Mouse (Mus musculus): ENCODE measurements around the gene Efcab6. TPM values are rescaled to one million over a fixed set of nuclear protein-coding genes. Genes with fewer than 3 reads are reported as not detected.

Efcab6 gene
- polyA plus RNA-seq, 1 experiment from 2014 or later, result 0.33 TPM

DNA sequence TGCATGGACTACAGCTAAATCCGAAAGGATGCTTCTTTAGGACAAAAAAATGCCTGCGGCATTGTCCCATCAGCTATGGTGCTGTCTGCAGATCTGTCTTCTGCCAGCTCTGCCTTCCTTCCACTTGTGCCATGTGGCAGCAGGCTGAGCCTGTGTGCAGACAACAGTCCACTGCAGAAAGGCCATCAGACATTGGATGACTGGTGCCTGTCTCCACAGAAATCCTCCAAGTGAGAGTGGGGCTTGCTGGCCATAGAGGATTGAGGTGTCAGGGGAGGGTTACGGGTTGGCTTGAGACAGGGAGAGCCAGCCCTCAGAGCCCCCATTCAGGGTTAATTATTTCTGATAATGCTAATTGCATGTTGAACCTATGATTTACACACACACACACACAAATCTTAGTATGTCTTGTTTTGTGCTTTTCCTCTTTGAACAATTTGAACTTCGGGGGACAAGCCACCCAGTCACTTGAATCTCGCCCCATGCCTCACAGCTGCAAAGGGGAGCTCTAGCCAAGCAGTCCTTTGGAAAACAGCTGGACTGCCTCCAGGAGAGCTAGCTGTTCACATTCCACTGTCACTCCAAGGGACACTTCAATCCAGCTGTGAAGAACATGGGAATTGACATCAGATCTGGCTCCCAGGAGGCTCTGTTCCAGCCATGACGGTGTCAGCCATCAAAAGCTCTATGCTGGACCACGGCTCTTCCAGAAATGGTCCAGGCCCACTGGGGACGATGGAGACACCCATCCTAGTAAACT lies 109.1 kb downstream of the Efcab6 start:
- no peak overlapping the region for H3K9ac ChIP-seq
- DNase-seq, result peak; percentile 91
- no peaks in the 10 kb centered on the region for H3K27me3 ChIP-seq (ENCODE audit: insufficient read depth, low read length)
- H3K4me2 ChIP-seq, result no peak overlapping the region
- peak; percentile 88 for ATAC-seq (ENCODE audit: insufficient read depth)
- no peaks in the 10 kb centered on the region for H3K9me3 ChIP-seq (ENCODE audit: low read depth, low read length)
- peak overlapping the region; percentile 65 for H3K27ac ChIP-seq (ENCODE audit: low read depth)
- 45% methylated on average over 8 of the region's 8 CpGs for WGBS
- no peak for TF ChIP-seq CTCF (IDR thresholded peaks at IDR 0.05; ENCODE audit: low read depth)
- H3K4me1 ChIP-seq (ENCODE audit: insufficient read depth), result 0 out of 2 replicates have a peak, but pooled peaks cover 8% of the 10 kb centered on the region
- H3K4me3 ChIP-seq (ENCODE audit: low read depth, low read length), result no peak overlapping the region
- H3K36me3 ChIP-seq (ENCODE audit: insufficient read depth), result no peaks in the 10 kb centered on the region

GRCm38 (mm10) chr15:83949729-83950491 lies 115.3 kb downstream of the Efcab6 start:
- Histone ChIP-seq H3K9me3 (ENCODE audit: low read depth, low read length) (no peaks in the 10 kb centered on the region), H3K4me2 (no peak overlapping the region)
- ATAC-seq (ENCODE audit: insufficient read depth), result peak; percentile 58; the same call in 1 of the 2 replicates

GRCm38 (mm10) chr15:83939703-83940102 lies 125.5 kb downstream of the Efcab6 start:
- Histone ChIP-seq H3K27me3 (ENCODE audit: insufficient read depth, low read length) (no peaks in the 10 kb centered on the region), H3K9ac (no peak overlapping the region), H3K4me2 (no peak overlapping the region), H3K9me3 (ENCODE audit: low read depth, low read length) (no peaks in the 10 kb centered on the region), H3K4me1 (ENCODE audit: insufficient read depth) (no peaks in the 10 kb centered on the region), H3K27ac (ENCODE audit: low read depth) (no peak overlapping the region), H3K36me3 (ENCODE audit: insufficient read depth) (no peaks in the 10 kb centered on the region), H3K4me3 (ENCODE audit: low read depth, low read length) (no peak overlapping the region)
- DNase-seq (peak; percentile 51), ATAC-seq (ENCODE audit: insufficient read depth) (no peak)
- 29% methylated on average over 5 of the region's 5 CpGs for WGBS
- peak; percentile 63 for TF ChIP-seq CTCF (IDR thresholded peaks at IDR 0.05; ENCODE audit: low read depth)

More at GRCm38 (mm10) chr15:83949729-83950491, 115.3 kb downstream of the Efcab6 start:
- TF ChIP-seq CTCF (IDR thresholded peaks at IDR 0.05; ENCODE audit: low read depth), result no peak
- Histone ChIP-seq H3K9ac (no peak overlapping the region), H3K27ac (ENCODE audit: low read depth) (peak overlapping the region; percentile 46; the same call in 1 of the 2 replicates), H3K4me3 (ENCODE audit: low read depth, low read length) (no peak overlapping the region), H3K36me3 (ENCODE audit: insufficient read depth) (no peaks in the 10 kb centered on the region), H3K27me3 (ENCODE audit: insufficient read depth, low read length) (no peaks in the 10 kb centered on the region), H3K4me1 (ENCODE audit: insufficient read depth) (peaks cover 8% of the 10 kb centered on the region; the same call in 1 of the 2 replicates)
- peak; percentile 76 for DNase-seq
- 40% methylated on average over 16 of the region's 16 CpGs for WGBS

DNA sequence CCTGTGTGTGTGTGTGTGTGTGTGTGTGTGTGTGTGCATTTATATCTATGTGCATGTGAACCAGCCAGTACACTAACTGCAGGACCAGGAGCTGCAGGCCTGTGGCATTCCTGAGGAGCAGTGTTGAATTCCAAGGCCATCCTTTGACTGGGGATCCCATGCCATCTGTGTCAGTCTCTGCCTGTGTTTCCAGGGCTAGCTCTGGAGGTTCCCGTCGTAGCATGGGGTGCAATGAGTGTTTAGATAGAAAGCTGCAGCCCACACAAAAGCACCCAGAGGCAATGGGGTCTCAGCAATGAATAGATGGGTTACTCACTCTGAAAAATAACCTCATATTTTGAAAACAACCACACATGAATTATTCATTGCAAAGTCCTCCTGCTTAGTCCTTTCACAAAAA lies 126.7 kb downstream of the Efcab6 start:
- H3K4me3 ChIP-seq (ENCODE audit: low read depth, low read length), result no peak overlapping the region
- ATAC-seq (ENCODE audit: insufficient read depth) (no peak), DNase-seq (no peak)
- H3K4me2 ChIP-seq, result no peak overlapping the region
- TF ChIP-seq CTCF (IDR thresholded peaks at IDR 0.05; ENCODE audit: low read depth), result no peak
- no peaks in the 10 kb centered on the region for H3K36me3 ChIP-seq (ENCODE audit: insufficient read depth)
- no peaks in the 10 kb centered on the region for H3K9me3 ChIP-seq (ENCODE audit: low read depth, low read length)
- H3K4me1 ChIP-seq (ENCODE audit: insufficient read depth), result no peaks in the 10 kb centered on the region
- H3K27ac ChIP-seq (ENCODE audit: low read depth), result no peak overlapping the region
- H3K27me3 ChIP-seq (ENCODE audit: insufficient read depth, low read length), result no peaks in the 10 kb centered on the region
- 77% methylated on average over 2 of the region's 2 CpGs for WGBS
- H3K9ac ChIP-seq, result no peak overlapping the region

- 79% methylated on average over 4 of the region's 4 CpGs for WGBS
- H3K27me3 ChIP-seq (ENCODE audit: insufficient read depth, low read length), result no peaks in the 10 kb centered on the region
- H3K9ac ChIP-seq, result no peak overlapping the region
- no peak for TF ChIP-seq CTCF (IDR thresholded peaks at IDR 0.05; ENCODE audit: low read depth)
- no peak overlapping the region for H3K4me3 ChIP-seq (ENCODE audit: low read depth, low read length)
- DNase-seq (no peak), ATAC-seq (ENCODE audit: insufficient read depth) (no peak)
- no peaks in the 10 kb centered on the region for H3K36me3 ChIP-seq (ENCODE audit: insufficient read depth)
- no peak overlapping the region for H3K27ac ChIP-seq (ENCODE audit: low read depth)
- H3K4me1 ChIP-seq (ENCODE audit: insufficient read depth), result no peaks in the 10 kb centered on the region
- no peak overlapping the region for H3K4me2 ChIP-seq
- no peaks in the 10 kb centered on the region for H3K9me3 ChIP-seq (ENCODE audit: low read depth, low read length)
Measured at GRCm38 (mm10) chr15:83936506-83936905, 128.7 kb downstream of the Efcab6 start.

DNA sequence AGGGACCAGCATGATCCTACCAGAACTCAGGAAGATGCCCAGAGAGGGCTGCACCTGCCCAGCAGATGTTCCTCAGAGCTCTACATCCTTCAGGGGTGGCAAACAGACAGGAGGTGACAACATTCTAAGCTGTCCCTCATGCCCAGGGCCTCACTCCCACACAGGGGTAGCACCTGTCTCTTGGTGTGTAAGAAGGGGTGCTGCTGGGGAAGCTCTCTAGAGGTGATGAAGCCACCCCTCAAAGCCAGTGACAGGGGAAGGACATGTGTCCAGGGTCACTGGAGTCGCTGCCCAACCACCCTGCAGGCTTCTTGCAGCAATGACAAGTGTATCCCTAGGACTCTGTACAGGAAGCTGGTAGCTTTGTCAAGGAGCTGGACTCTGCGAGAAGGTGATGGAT lies 130.4 kb downstream of the Efcab6 start:
- H3K9me3 ChIP-seq (ENCODE audit: low read depth, low read length), result no peaks in the 10 kb centered on the region
- no peak overlapping the region for H3K4me3 ChIP-seq (ENCODE audit: low read depth, low read length)
- ATAC-seq (ENCODE audit: insufficient read depth) (no peak), DNase-seq (no peak)
- no peak overlapping the region for H3K27ac ChIP-seq (ENCODE audit: low read depth)
- WGBS, result 52% methylated on average over 2 of the region's 2 CpGs
- no peak overlapping the region for H3K4me2 ChIP-seq
- no peak for TF ChIP-seq CTCF (IDR thresholded peaks at IDR 0.05; ENCODE audit: low read depth)
- no peaks in the 10 kb centered on the region for H3K36me3 ChIP-seq (ENCODE audit: insufficient read depth)
- no peaks in the 10 kb centered on the region for H3K27me3 ChIP-seq (ENCODE audit: insufficient read depth, low read length)
- no peak overlapping the region for H3K9ac ChIP-seq
- no peaks in the 10 kb centered on the region for H3K4me1 ChIP-seq (ENCODE audit: insufficient read depth)

DNA sequence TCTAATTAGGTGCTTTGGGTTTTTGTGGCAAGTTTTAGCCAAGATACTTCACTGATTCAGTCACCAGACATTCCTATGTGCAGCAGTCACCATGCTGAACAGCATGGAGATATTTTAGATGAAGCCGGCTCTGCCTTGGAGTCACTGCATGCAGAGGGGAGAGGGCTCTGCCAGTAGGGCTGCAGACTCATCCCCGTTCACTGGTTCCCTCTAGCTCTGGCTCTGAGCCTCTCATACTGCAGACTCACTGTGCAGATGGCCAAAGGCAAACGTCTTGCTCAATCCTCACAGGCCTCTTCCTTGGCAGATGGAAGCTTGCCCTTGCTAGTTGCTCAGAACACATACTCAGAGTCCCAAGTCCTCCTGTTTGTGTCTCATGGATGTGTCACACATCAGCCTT lies 139.8 kb downstream of the Efcab6 start:
- H3K9me3 ChIP-seq (ENCODE audit: low read depth, low read length), result no peaks in the 10 kb centered on the region
- no peak for TF ChIP-seq CTCF (IDR thresholded peaks at IDR 0.05; ENCODE audit: low read depth)
- H3K9ac ChIP-seq, result no peak overlapping the region
- WGBS, result 65% methylated on average over 3 of the region's 3 CpGs
- no peaks in the 10 kb centered on the region for H3K27me3 ChIP-seq (ENCODE audit: insufficient read depth, low read length)
- no peaks in the 10 kb centered on the region for H3K4me1 ChIP-seq (ENCODE audit: insufficient read depth)
- DNase-seq (no peak), ATAC-seq (ENCODE audit: insufficient read depth) (no peak)
- H3K4me2 ChIP-seq, result no peak overlapping the region
- no peak overlapping the region for H3K4me3 ChIP-seq (ENCODE audit: low read depth, low read length)
- no peak overlapping the region for H3K27ac ChIP-seq (ENCODE audit: low read depth)
- no peaks in the 10 kb centered on the region for H3K36me3 ChIP-seq (ENCODE audit: insufficient read depth)

All from lung, embryonic 14.5 days (tissue).